Mouse (Mus musculus): Measurements from ENCODE around the gene 2310030G06Rik. TPM values are rescaled to one million over a fixed set of nuclear protein-coding genes. Genes with fewer than 3 reads are reported as not detected.

2310030G06Rik gene
- total and polyA plus RNA-seq, 3 experiments: not detected

DNA sequence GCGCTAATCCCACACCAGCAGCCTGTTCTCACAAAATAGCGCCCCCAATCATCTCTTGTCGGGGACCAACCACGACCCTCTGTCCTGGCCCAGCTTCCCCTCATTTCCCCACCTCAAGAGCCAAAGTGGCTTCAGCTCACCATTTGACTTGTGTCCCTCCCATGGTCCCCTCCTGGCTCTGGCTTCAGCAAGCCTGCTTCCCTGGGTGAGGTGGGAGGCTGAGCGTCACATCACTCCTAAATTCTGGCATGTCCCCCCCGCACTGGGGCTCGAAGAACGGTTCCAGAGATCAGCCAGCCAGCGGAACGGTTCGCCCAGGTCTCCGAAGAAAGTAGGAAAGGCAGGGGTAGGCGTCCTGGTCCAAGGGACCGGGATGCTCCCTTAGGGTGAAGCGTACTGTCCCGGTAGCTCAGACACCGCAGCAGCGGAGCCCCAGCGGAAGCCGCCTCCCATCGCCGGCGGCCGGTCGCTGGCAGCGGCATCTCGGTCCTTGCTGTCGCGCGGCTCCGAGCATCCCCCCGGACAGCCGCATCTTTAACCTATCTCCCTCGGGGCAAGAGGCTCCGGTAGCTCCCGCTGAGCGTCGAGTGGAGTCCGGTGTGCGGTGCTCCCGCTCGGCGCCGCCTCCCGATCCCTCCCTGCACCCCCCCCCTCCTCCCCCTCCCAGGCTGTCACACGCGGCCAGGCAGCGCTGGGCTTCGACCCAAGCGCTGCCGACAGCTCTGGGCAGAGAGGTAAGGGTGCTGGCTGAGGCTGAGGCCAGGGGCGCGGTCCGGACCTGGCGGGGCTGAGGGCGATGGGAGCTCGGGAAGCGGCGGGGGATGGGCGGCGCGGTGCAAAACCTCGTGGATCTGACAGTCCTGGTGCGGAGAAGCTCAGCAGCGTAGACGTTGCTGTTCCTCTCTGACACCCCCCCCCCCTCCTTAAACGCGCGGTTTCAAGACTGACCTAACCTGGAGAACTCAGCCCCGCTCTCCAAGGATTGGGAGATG lies 47.6 kb downstream of the 2310030G06Rik start:
- DNase-seq (ENCODE audit: low read depth, low spot score): no peak
- Histone ChIP-seq H3K9me3 (replicated peaks; ENCODE audit: insufficient read depth, low read length) (no peaks in the 10 kb centered on the region), H3K27me3 (ENCODE audit: control insufficient read depth in 1 of 2, insufficient read depth in 2 of 2, low read length in 2 of 2) (peaks cover 16 to 17% of the 10 kb centered on the region in 2 experiments), H3K4me3 (ENCODE audit: control insufficient read depth in 1 of 2, insufficient read depth in 1 of 2, low read depth in 2 of 2, low read length in 2 of 2) (no peak overlapping the region), H3K4me1 (ENCODE audit: control insufficient read depth in 1 of 2, insufficient read depth in 2 of 2, low read length in 2 of 2) (no peaks in the 10 kb centered on the region), H3K79me2 (ENCODE audit: control insufficient read depth, insufficient read depth, low read length, poor library complexity) (no peaks in the 10 kb centered on the region), H3K36me3 (ENCODE audit: control insufficient read depth in 1 of 2, insufficient read depth in 2 of 2, low read length in 2 of 2) (no peaks in the 10 kb centered on the region), H3K9ac (ENCODE audit: control insufficient read depth, low read depth, low read length, poor library complexity, severe bottlenecking) (no peak overlapping the region), H3K27ac (ENCODE audit: control insufficient read depth, low read depth, low read length) (no peak overlapping the region)
- TF ChIP-seq ZC3H11A (IDR thresholded peaks at IDR 0.05; ENCODE audit: low read depth, low read length): no peak
- no peak for TF ChIP-seq ETS1 (IDR thresholded peaks at IDR 0.05; ENCODE audit: low read depth, low read length)
- no peak for TF ChIP-seq POLR2A (IDR thresholded peaks at IDR 0.05; ENCODE audit: control insufficient read depth in 1 of 2, insufficient read depth in 1 of 2, low read depth in 1 of 2, low read length in 2 of 2, poor library complexity in 1 of 2)
- no peak for TF ChIP-seq USF2 (IDR thresholded peaks at IDR 0.05; ENCODE audit: borderline replicate concordance in 1 of 2, insufficient read depth in 1 of 2, low read depth in 1 of 2, low read length in 2 of 2)
- no peak for TF ChIP-seq EP300 (IDR thresholded peaks at IDR 0.05; ENCODE audit: low read depth in 1 of 2, low read length in 2 of 2)
- TF ChIP-seq ZKSCAN1 (IDR thresholded peaks at IDR 0.05; ENCODE audit: low read depth, low read length): no peak
- no peak for TF ChIP-seq MEF2A (IDR thresholded peaks at IDR 0.05; ENCODE audit: extremely low read depth, insufficient replicate concordance, low read depth, low read length, poor library complexity, severe bottlenecking)
- TF ChIP-seq CTCF (IDR thresholded peaks at IDR 0.05 in 2 of 3, conservative IDR thresholded peaks at IDR 0.05 in 1 of 3; ENCODE audit: control insufficient read depth in 1 of 3, insufficient read depth in 1 of 3, low read depth in 2 of 3, low read length in 3 of 3, poor library complexity in 1 of 3, severe bottlenecking in 1 of 3): no peak
- no peak for TF ChIP-seq RCOR1 (IDR thresholded peaks at IDR 0.05; ENCODE audit: low read depth, low read length)
- TF ChIP-seq E2F4 (IDR thresholded peaks at IDR 0.05; ENCODE audit: borderline replicate concordance, low read depth, low read length): no peak
- TF ChIP-seq HCFC1 (IDR thresholded peaks at IDR 0.05; ENCODE audit: low read depth, low read length): no peak
- no peak for TF ChIP-seq MAX (IDR thresholded peaks at IDR 0.05; ENCODE audit: low read length)
- no peak for TF ChIP-seq GABPA (IDR thresholded peaks at IDR 0.05; ENCODE audit: low read depth, low read length)
- no peak for TF ChIP-seq ZNF384 (IDR thresholded peaks at IDR 0.05; ENCODE audit: low read depth, low read length)
- no peak for TF ChIP-seq BHLHE40 (IDR thresholded peaks at IDR 0.05; ENCODE audit: borderline replicate concordance, low read depth, low read length)
- no peak for TF ChIP-seq SMC3 (IDR thresholded peaks at IDR 0.05; ENCODE audit: low read depth, low read length)
- TF ChIP-seq POLR2AphosphoS5 (IDR thresholded peaks at IDR 0.05; ENCODE audit: borderline replicate concordance, low read depth, low read length): no peak
- TF ChIP-seq UBTF (IDR thresholded peaks at IDR 0.05; ENCODE audit: borderline replicate concordance, insufficient read depth, low read depth, low read length): no peak
- no peak for TF ChIP-seq GATA1 (IDR thresholded peaks at IDR 0.05; ENCODE audit: low read depth, low read length)
- TF ChIP-seq JUND (IDR thresholded peaks at IDR 0.05; ENCODE audit: low read depth, low read length): no peak

Measured in MEL (cell line).